Mouse (Mus musculus) cerebellum, adult 9-10 months (tissue): ENCODE measurements around the gene Pla2g4c.

Source experiments
- DNase-seq: peaks from one replicate; pipeline ENCODE4 v3.0.0; 2022

The Pla2g4c gene

GRCm38 (mm10) chr7:13324316-13324715, at the start of gene Pla2g4c:
Gene Pla2g4c (plus strand): TSS chr7:13324655.
- DNase-seq, result no peak

GRCm38 (mm10) chr7:13277081-13277480, 47.4 kb upstream of the Pla2g4c start, which contains the start of gene Lig1:
Gene Lig1 (plus strand): TSS chr7:13277283.
- peak; percentile 48 for DNase-seq

- no peak for DNase-seq
These were observed 46.6 kb upstream of the Pla2g4c start for GRCm38 (mm10) chr7:13277833-13278232.

GRCm38 (mm10) chr7:13278308-13278891, 46.1 kb upstream of the Pla2g4c start, which contains the start of gene Zswim9:
Gene Zswim9 (minus strand): TSS chr7:13278721.
- DNase-seq, result peak; percentile 93

GRCm38 (mm10) chr7:13278957-13279356, 45.5 kb upstream of the Pla2g4c start:
- DNase-seq, result peak; percentile 30

GRCm38 (mm10) chr7:13288621-13289020, 35.8 kb upstream of the Pla2g4c start:
- no peak for DNase-seq

GRCm38 (mm10) chr7:13290041-13290675, 34.3 kb upstream of the Pla2g4c start:
- no peak for DNase-seq

GRCm38 (mm10) chr7:13291370-13291769, 33.1 kb upstream of the Pla2g4c start:
- DNase-seq, result no peak

GRCm38 (mm10) chr7:13293878-13294855, 30.3 kb upstream of the Pla2g4c start:
- DNase-seq, result no peak

GRCm38 (mm10) chr7:13295256-13295655, 29.2 kb upstream of the Pla2g4c start:
- DNase-seq, result no peak

GRCm38 (mm10) chr7:13297636-13298035, 26.8 kb upstream of the Pla2g4c start:
- no peak for DNase-seq

GRCm38 (mm10) chr7:13298821-13299220, 25.6 kb upstream of the Pla2g4c start:
- no peak for DNase-seq

GRCm38 (mm10) chr7:13301643-13302042, 22.8 kb upstream of the Pla2g4c start:
- no peak for DNase-seq

- DNase-seq, result no peak
These were observed 21.7 kb upstream of the Pla2g4c start for GRCm38 (mm10) chr7:13302780-13303179.

- DNase-seq, result no peak
These were observed 21.1 kb upstream of the Pla2g4c start for GRCm38 (mm10) chr7:13303372-13303771.

GRCm38 (mm10) chr7:13309407-13309806, 15.0 kb upstream of the Pla2g4c start:
- no peak for DNase-seq

- DNase-seq, result no peak
These were observed 13.8 kb upstream of the Pla2g4c start for GRCm38 (mm10) chr7:13310493-13311199.

GRCm38 (mm10) chr7:13311401-13311800, 13.1 kb upstream of the Pla2g4c start:
- no peak for DNase-seq

- DNase-seq, result no peak
These were observed 10.3 kb upstream of the Pla2g4c start for GRCm38 (mm10) chr7:13314095-13314597.

- no peak for DNase-seq
These were observed 3.0 kb upstream of the Pla2g4c start for GRCm38 (mm10) chr7:13321424-13321823.

GRCm38 (mm10) chr7:13330575-13330974, 6.1 kb downstream of the Pla2g4c start:
- DNase-seq, result no peak

- no peak for DNase-seq
These were observed 31.5 kb downstream of the Pla2g4c start for GRCm38 (mm10) chr7:13355943-13356342.

GRCm38 (mm10) chr7:13380588-13380987, 56.1 kb downstream of the Pla2g4c start:
- DNase-seq, result no peak
